Mouse (Mus musculus): ENCODE data around the gene Smim24. TPM values are rescaled to one million over a fixed set of nuclear protein-coding genes. Genes with fewer than 3 reads are reported as not detected.

Gene Smim24
- 1 to 10 TPM; 1.6 to 1.7 TPM for total RNA-seq (2021)

- no peak for DNase-seq
These were observed at the start of gene Smim24 for GRCm38 (mm10) chr10:81392781-81393185. Gene Smim24 (plus strand): TSS chr10:81393051.

GRCm38 (mm10) chr10:81344421-81345161 is 48.3 kb upstream of the Smim24 start:
- DNase-seq, result no peak

DNA sequence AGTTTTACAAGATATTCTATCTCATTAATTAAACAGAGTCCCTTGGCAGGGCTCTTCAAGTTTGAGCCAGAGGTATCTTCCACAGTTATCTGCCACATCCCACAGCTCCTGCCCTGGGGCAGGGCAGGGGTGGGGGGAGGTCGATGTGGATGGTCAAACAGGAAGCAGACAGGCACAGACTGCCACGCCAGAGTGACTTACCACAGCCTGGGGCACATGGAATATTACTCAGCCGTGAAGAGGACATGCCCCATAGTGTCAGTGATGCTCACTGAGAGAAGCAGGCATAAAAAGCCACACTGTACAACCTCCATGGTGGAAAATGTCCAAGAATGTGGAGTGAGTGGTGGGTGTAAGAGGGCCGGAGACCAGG is 47.7 kb upstream of the Smim24 start:
- DNase-seq, result no peak

- no peak for DNase-seq
These were observed 46.3 kb upstream of the Smim24 start for GRCm38 (mm10) chr10:81346453-81347067.

- DNase-seq, result no peak
These were observed 43.7 kb upstream of the Smim24 start for GRCm38 (mm10) chr10:81349146-81349545.

DNA sequence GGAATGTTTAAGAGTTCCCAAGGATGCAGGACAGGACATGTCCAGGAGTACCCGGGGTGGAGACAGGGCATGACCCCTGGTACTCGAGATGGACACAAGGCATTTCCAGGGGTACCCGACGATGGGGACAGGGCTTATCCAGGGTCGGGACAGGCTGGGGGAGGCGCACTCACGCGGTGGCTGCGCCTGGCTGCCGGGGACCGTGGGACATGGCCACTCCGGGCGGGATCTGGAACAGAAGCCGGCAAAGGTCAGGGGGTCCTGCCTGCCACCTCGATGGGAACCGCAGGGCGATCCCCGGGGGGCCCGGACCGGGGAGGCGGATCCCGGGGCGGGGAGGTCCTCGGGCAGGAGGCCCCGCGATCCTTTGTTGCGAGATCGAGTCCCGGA is 42.9 kb upstream of the Smim24 start:
- no peak for DNase-seq

- peak; percentile 99 to 100 for DNase-seq
These were observed 42.3 kb upstream of the Smim24 start, which contains the start of gene Hmg20b for GRCm38 (mm10) chr10:81350351-81351063. Gene Hmg20b (minus strand): TSS chr10:81350480.

- DNase-seq, result no peak
These were observed 41.1 kb upstream of the Smim24 start for GRCm38 (mm10) chr10:81351678-81352291.

DNA sequence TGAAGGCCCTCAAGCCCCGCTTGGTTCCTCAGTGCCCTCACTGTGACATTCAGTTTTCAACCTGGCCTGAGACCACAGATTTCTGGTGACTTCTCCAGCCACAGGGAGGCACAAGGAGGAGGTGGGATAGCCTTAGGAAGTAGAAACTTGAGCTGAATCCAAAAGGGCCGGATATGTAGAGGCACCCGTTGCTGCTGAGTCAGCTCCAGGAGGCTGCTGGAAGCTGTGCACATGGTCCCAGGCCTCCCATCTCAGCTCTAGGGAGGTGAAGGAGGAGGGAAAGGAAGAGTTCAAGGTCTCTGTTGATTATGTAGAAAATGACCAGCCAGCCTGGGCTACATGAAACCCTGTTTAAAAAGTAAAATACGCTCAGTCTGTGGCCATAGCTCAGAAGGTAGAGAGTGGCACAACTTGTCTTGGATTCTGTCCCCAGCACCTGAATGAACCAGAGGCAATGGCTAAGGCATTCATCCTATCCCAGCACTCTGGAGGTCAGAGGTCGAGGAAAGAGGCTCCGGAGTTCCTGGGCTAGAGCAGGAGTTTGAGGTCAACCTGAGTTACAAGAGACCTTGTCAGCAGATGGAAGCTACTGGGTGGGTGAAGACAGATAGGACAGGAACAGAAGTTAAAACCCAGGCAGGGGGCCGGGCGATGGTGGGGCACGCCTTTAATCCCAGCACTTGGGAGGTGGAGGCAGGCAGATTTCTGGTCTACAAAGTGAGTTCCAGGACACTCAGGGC is 37.9 kb upstream of the Smim24 start:
- no peak for DNase-seq

GRCm38 (mm10) chr10:81355533-81355932 is 37.3 kb upstream of the Smim24 start:
- no peak for DNase-seq

- DNase-seq, result no peak
These were observed 36.4 kb upstream of the Smim24 start for GRCm38 (mm10) chr10:81356352-81356990.

DNA sequence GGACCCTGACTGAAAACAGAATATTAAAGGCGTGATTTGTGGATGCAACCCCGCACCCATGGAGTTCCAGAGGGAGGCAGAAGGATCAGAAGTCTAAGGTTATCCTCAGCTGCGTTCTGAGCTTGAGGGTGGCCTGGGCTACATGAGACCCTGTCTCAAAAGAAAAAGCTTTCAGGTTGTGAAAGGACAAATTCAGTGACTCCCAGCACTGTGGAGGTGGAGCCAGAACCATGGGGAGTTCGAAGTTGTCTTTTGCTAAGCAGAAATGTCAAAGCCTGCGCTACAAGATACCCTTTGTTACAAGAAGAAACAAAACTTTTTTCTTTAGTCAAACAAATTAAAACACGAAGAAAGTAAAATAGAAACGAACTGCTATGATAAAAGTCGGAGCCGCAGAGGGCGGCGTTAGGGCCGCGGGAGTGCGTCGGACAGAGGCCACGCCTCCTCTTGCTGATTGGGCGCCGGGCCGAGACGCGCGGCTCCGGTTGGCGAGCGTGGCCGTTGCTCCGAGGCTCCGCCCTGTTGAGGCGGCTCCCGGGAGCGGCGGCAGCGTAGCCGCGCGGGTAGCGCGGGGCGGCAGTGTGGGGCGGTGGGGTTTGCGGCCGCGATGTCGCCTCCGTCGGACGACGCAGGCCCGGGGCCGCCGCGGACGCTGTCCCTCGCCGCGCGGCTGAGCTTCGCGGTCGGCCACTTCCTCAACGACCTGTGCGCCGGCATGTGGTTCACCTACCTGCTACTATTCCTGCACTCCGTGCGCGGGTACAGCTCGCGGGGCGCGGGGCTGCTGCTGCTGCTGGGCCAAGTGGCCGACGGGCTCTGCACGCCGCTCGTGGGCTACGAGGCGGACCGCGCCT is 35.6 kb upstream of the Smim24 start, which contains the start of gene Mfsd12:
Gene Mfsd12, plus strand, starts transcription at position 501 of the 854 bp plus-strand sequence.
- peak; percentile 88 to 90 for DNase-seq

DNA sequence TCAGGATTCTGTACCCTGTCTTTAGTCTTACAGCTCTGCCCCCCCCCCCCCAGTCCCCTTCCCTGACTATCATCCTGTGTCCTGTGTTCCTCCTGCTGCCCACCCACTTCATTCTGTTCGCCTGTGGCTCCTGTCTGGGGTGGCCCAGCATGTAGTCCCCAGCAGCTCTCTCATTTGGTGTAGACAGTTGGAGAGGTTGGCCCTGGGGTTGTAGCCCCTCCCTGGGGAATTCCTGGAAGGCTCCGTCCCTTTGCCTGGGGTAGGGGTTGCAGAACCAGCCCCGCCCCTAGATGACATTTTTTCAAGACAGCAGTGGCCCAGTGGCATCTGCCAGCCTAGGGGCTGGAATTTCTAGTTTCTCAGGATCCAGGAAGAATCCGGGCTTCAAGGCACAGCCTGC is 34.6 kb upstream of the Smim24 start:
- DNase-seq, result no peak

- DNase-seq, result no peak
These were observed 34.0 kb upstream of the Smim24 start for GRCm38 (mm10) chr10:81358841-81359240.

DNA sequence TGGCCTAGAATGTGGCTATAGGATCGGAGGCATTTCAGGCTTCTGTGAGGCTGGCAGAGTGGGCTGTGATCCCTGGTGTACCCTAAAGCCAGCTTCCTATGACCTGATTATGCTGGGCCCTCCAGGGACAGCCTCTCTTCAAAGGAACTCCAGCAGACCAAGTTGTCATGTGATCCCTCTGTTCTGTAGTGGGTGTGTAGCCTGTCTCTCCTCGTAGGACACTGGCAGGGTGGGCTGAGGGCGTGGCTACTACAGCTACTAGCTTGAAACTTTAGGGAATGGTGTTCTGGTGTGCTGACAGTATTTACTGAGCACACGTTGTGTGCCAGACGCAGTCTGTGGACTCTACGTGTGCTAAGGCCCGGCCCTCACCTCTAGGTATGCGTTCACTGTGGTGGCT is 32.1 kb upstream of the Smim24 start:
- no peak for DNase-seq

DNA sequence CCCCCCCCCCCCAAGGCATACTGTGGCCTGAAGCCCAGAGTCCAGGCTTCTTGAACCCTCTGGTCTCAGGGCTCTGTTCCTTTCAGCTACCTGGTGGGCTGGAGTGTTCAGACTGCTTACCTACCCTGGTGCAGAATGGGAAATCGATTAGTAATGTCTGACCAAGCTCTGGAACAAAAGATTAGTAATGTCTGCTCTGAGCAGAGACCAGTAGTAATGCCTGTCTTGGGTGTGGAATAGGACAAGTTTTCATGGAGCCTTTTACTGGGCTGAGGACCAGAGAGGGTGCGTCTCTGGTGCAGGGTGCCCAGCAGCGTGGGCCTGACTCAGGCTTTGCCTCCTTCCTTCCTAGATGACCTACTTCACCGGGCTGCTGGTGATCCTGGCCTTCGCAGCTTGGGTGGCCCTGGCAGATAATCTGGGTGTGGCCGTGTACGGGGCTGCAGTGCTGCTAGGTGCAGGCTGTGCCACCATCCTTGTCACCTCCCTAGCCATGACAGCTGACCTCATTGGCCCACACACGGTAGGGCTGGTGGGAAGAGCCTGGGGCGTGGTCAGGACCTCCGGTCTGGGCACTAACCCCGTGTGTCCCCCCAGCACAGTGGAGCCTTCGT is 30.4 kb upstream of the Smim24 start:
- DNase-seq, result no peak

DNA sequence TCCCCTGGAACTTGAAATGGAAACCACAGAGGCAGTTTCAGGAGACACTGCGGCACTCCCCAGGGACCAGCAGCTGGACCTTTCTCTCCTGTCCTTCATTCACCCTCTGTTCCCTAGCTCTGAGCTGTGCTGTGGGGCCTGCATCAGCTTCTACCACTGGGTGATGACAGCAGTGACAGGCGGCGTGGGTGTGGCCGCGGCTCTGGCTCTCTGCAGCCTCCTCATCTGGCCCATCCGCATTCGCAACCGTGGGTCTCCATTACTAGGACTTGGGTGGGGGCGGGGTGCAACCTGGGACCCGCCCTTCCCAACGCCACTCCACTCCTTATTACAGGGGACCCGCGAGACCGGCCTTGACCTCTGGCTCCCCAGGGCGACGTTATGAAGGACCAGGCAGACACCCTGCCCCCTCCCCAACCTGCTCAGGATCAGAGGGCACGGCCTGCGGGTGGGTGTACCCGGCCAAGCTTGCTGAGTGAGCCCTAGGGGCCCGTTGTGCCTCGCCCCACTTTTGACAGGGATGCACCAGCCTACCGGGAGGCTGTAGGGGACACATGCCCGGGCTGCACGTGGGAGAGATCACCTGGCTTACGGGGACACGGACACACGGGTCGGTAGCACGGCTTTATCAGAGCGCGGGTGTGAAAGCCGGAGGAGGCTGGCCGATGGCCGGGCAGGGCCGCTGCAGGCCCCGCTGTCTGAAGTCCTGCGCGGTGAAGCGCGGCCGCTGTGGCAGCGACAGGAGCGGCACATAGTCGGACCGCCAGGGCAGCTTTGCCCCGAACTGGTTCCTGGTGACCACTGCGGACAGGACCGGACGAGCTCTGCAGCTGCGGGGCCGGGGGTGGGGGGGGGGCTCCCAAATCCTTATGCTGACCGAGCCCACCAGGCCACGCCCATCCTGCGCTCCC is 29.2 kb upstream of the Smim24 start:
- DNase-seq, result no peak

- no peak for DNase-seq
These were observed 28.2 kb upstream of the Smim24 start for GRCm38 (mm10) chr10:81364666-81365065.

- DNase-seq, result no peak
These were observed 27.8 kb upstream of the Smim24 start for GRCm38 (mm10) chr10:81365073-81365472.

Data from layer of hippocampus, postnatal 36 days (tissue).